Mouse (Mus musculus) neural tube, embryonic 14.5 days (tissue): Measurements from ENCODE around the gene Tedc1. TPM values are rescaled to one million over a fixed set of nuclear protein-coding genes. Genes with fewer than 3 reads are reported as not detected.
A peak's percentile ranks its signal among the peaks of the same experiment; 100 is the strongest.

Source experiments
- ATAC-seq: fragments of 200-750 bp; cut with Nextera tagmentation; 2 replicates; pipeline ENCODE4 v1.8.0; 2017; ENCODE audit warnings: low read depth, mild to moderate bottlenecking, moderate TSS enrichment, moderate library complexity
- H3K27ac ChIP-seq: fragments of 300-500 bp; sonication (generic); 2 replicates; pipeline ENCODE4 v1.5.1; 2014; ENCODE audit warnings: low read depth, mild to moderate bottlenecking, control low read depth, low read length, moderate library complexity, mixed read lengths
- H3K27me3 ChIP-seq: fragments of 300-500 bp; sonication (generic); 2 replicates; pipeline ENCODE4 v1.6.1; 2014; ENCODE audit warnings: low read length; ENCODE audit not compliant: control insufficient read depth, insufficient read depth
- H3K36me3 ChIP-seq: fragments of 300-500 bp; sonication (generic); 2 replicates; pipeline ENCODE4 v1.6.1; 2014; ENCODE audit warnings: low read length, mixed read lengths; ENCODE audit not compliant: control insufficient read depth, insufficient read depth
- H3K4me1 ChIP-seq: fragments of 300-500 bp; sonication (generic); 2 replicates; pipeline ENCODE4 v1.6.1; 2014; ENCODE audit warnings: low read length; ENCODE audit not compliant: control insufficient read depth, insufficient read depth
- H3K4me2 ChIP-seq: fragments of 300-500 bp; sonication (generic); 2 replicates; pipeline ENCODE4 v1.6.1; 2014; ENCODE audit warnings: mild to moderate bottlenecking, low read depth, low read length, control low read depth
- H3K4me3 ChIP-seq: fragments of 300-500 bp; sonication (generic); 2 replicates; pipeline ENCODE4 v1.5.1; 2014; ENCODE audit warnings: low read depth, low read length, control low read depth, mixed read lengths
- H3K9ac ChIP-seq: fragments of 300-500 bp; sonication (generic); replicated peaks from 2 replicates; pipeline ENCODE4 v1.6.1; 2014; ENCODE audit warnings: low read depth, mild to moderate bottlenecking, control low read depth, low read length, mixed read lengths
- H3K9me3 ChIP-seq: fragments of 300-500 bp; sonication (generic); 2 replicates; pipeline ENCODE4 v1.6.1; 2016; ENCODE audit warnings: low read length; ENCODE audit not compliant: control insufficient read depth
- WGBS: fragments of 180-500 bp; shearing (Covaris S2); extraction: QIAGEN DNeasy Blood & Tissue Kit; methylation state at CpG from one replicate; pipeline ENCODE4 v1.1.7; 2014; 5-methylcytosine and 5-hydroxymethylcytosine counted together
- polyA plus RNA-seq: library from polyadenylated mRNA; unstranded; fragments of >200 nt; fragmentation: Nextera tagmentation; extraction: Ambion mirVana; gene quantifications from 2 replicates; pipeline ENCODE4 v1.2.1, GENCODE M21; 2014

Gene Tedc1
- polyA plus RNA-seq, 1 experiment from 2014 or later: 17.5 TPM

GRCm38 (mm10) chr12:113157002-113157401 is 781 bp downstream of the Tedc1 start:
- Histone ChIP-seq H3K27ac (no peak overlapping the region), H3K4me2 (peak overlapping the region; percentile 67), H3K4me3 (peak overlapping the region; percentile 52; the same call in 1 of the 2 replicates), H3K4me1 (peaks cover 7% of the 10 kb centered on the region), H3K36me3 (no peaks in the 10 kb centered on the region), H3K27me3 (no peaks in the 10 kb centered on the region), H3K9ac (no peak overlapping the region), H3K9me3 (no peaks in the 10 kb centered on the region)
- 37% methylated on average over 8 of the region's 8 CpGs for WGBS
- ATAC-seq: no peak

- ATAC-seq: no peak
- H3K9ac ChIP-seq: no peak overlapping the region
- no peaks in the 10 kb centered on the region for H3K36me3 ChIP-seq
- H3K4me2 ChIP-seq: no peak overlapping the region
- 93% methylated on average over 8 of the region's 8 CpGs for WGBS
- no peaks in the 10 kb centered on the region for H3K9me3 ChIP-seq
- H3K4me3 ChIP-seq: no peak overlapping the region
- no peaks in the 10 kb centered on the region for H3K27me3 ChIP-seq
- no peak overlapping the region for H3K27ac ChIP-seq
- H3K4me1 ChIP-seq: peaks cover 7% of the 10 kb centered on the region
These were observed 1.3 kb downstream of the Tedc1 start for GRCm38 (mm10) chr12:113157521-113157920.

GRCm38 (mm10) chr12:113157971-113158370 is 1.8 kb downstream of the Tedc1 start:
- H3K4me3 ChIP-seq: no peak overlapping the region
- no peak overlapping the region for H3K27ac ChIP-seq
- WGBS: 93% methylated on average over 8 of the region's 8 CpGs
- no peak for ATAC-seq
- no peaks in the 10 kb centered on the region for H3K36me3 ChIP-seq
- H3K4me2 ChIP-seq: no peak overlapping the region
- no peak overlapping the region for H3K9ac ChIP-seq
- peaks cover 7% of the 10 kb centered on the region for H3K4me1 ChIP-seq
- H3K27me3 ChIP-seq: no peaks in the 10 kb centered on the region
- H3K9me3 ChIP-seq: no peaks in the 10 kb centered on the region

- Histone ChIP-seq H3K9ac (no peak overlapping the region), H3K9me3 (no peaks in the 10 kb centered on the region), H3K27ac (peak overlapping the region; percentile 78), H3K4me1 (no peaks in the 10 kb centered on the region), H3K36me3 (no peaks in the 10 kb centered on the region; the same call in 1 of the 2 replicates), H3K27me3 (no peaks in the 10 kb centered on the region), H3K4me3 (no peak overlapping the region), H3K4me2 (no peak overlapping the region)
- ATAC-seq: peak; percentile 80
- 72% methylated on average over 11 of the region's 11 CpGs for WGBS
These were observed 7.4 kb downstream of the Tedc1 start for GRCm38 (mm10) chr12:113163561-113164006.

- H3K36me3 ChIP-seq: no peaks in the 10 kb centered on the region; the same call in 1 of the 2 replicates
- no peak overlapping the region for H3K4me3 ChIP-seq
- H3K9me3 ChIP-seq: no peaks in the 10 kb centered on the region
- ATAC-seq: no peak
- H3K4me1 ChIP-seq: no peaks in the 10 kb centered on the region
- H3K4me2 ChIP-seq: no peak overlapping the region
- no peak overlapping the region for H3K27ac ChIP-seq
- H3K27me3 ChIP-seq: no peaks in the 10 kb centered on the region
- WGBS: 85% methylated on average over 9 of the region's 9 CpGs
- H3K9ac ChIP-seq: no peak overlapping the region
These were observed 11.9 kb downstream of the Tedc1 start for GRCm38 (mm10) chr12:113168031-113168536.

GRCm38 (mm10) chr12:113176960-113177725 is 20.9 kb downstream of the Tedc1 start:
- no peaks in the 10 kb centered on the region for H3K9me3 ChIP-seq
- H3K4me1 ChIP-seq: no peaks in the 10 kb centered on the region
- H3K36me3 ChIP-seq: no peaks in the 10 kb centered on the region
- H3K9ac ChIP-seq: no peak overlapping the region
- 92% methylated on average over 18 of the region's 18 CpGs for WGBS
- ATAC-seq: no peak
- H3K4me3 ChIP-seq: no peak overlapping the region
- H3K27me3 ChIP-seq: no peaks in the 10 kb centered on the region
- H3K4me2 ChIP-seq: no peak overlapping the region
- H3K27ac ChIP-seq: no peak overlapping the region

- 72% methylated on average over 4 of the region's 4 CpGs for WGBS
- H3K9ac ChIP-seq: no peak overlapping the region
These were observed 24.8 kb downstream of the Tedc1 start for GRCm38 (mm10) chr12:113181020-113181419.

GRCm38 (mm10) chr12:113184945-113185344 is 28.7 kb downstream of the Tedc1 start:
- ATAC-seq: no peak
- H3K27me3 ChIP-seq: 0 out of 2 replicates have a peak, but pooled peaks cover 2% of the 10 kb centered on the region
- no peak overlapping the region for H3K4me2 ChIP-seq
- 65% methylated on average over 5 of the region's 5 CpGs for WGBS
- no peak overlapping the region for H3K9ac ChIP-seq
- H3K4me1 ChIP-seq: peaks cover 12% of the 10 kb centered on the region
- H3K27ac ChIP-seq: no peak overlapping the region
- H3K9me3 ChIP-seq: no peaks in the 10 kb centered on the region
- 0 out of 2 replicates have a peak, but pooled peaks cover 3% of the 10 kb centered on the region for H3K36me3 ChIP-seq
- H3K4me3 ChIP-seq: no peak overlapping the region

More at GRCm38 (mm10) chr12:113181020-113181419, 24.8 kb downstream of the Tedc1 start:
- H3K9me3 ChIP-seq: no peaks in the 10 kb centered on the region
- H3K36me3 ChIP-seq: no peaks in the 10 kb centered on the region
- no peaks in the 10 kb centered on the region; the same call in 1 of the 2 replicates for H3K4me1 ChIP-seq
- no peak overlapping the region for H3K4me2 ChIP-seq
- H3K4me3 ChIP-seq: no peak overlapping the region
- 0 out of 2 replicates have a peak, but pooled peaks cover 2% of the 10 kb centered on the region for H3K27me3 ChIP-seq
- no peak for ATAC-seq
- H3K27ac ChIP-seq: no peak overlapping the region
